Mouse (Mus musculus): ENCODE measurements around the gene Rapgef6. TPM values are rescaled to one million over a fixed set of nuclear protein-coding genes. Genes with fewer than 3 reads are reported as not detected.

Gene Rapgef6
- polyA plus RNA-seq (2012; ENCODE audit: low replicate concordance), result 21.5 and 27.4 TPM in 2 replicates

GRCm38 (mm10) chr11:54522529-54523430, at the start of gene Rapgef6:
Gene Rapgef6, plus strand, starts transcription at chr11:54522847.

Other genes starting within 250 kb of the Rapgef6 start
- 1.8 TPM in 1 of 2 replicates, not detected in the other for gene Acsl6, start 219.0 kb upstream of the Rapgef6 start, polyA plus RNA-seq (2012; ENCODE audit: low replicate concordance)
- gene Meikin, start 152.2 kb upstream of the Rapgef6 start, polyA plus RNA-seq (2012; ENCODE audit: low replicate concordance), result not detected in 2 replicates
- 2.1 and 2.3 TPM in 2 replicates for gene Fnip1, start 84.6 kb upstream of the Rapgef6 start, polyA plus RNA-seq (2012; ENCODE audit: low replicate concordance)